Mouse (Mus musculus): Measurements from ENCODE around the gene Bmyc. TPM values are rescaled to one million over a fixed set of nuclear protein-coding genes. Genes with fewer than 3 reads are reported as not detected.

The Bmyc gene
- 29.8 and 34.7 TPM in 2 replicates for polyA plus RNA-seq (2012; ENCODE audit: insufficient read depth, insufficient read length, missing spikeins)

- peak within 1 kb of the TSS; percentile 79 for H3K4me3 ChIP-seq (ENCODE audit: insufficient read depth, low read length)
- peaks cover 11% of the 10 kb centered on the region for H3K4me1 ChIP-seq (ENCODE audit: control insufficient read depth, insufficient read depth, low read length)
- H3K27ac ChIP-seq (ENCODE audit: insufficient read depth, low read depth, low read length): peak within 1 kb of the TSS; percentile 27
- no peak for TF ChIP-seq POLR2A (IDR thresholded peaks at IDR 0.05; ENCODE audit: borderline replicate concordance, low read depth, low read length)
- peak; percentile 30; the same call in 1 of the 2 replicates for TF ChIP-seq CTCF (IDR thresholded peaks at IDR 0.05; ENCODE audit: low read depth, low read length)
These were observed at the start of gene Bmyc for GRCm38 (mm10) chr2:25706643-25707481. TSS of gene Bmyc (plus strand) at chr2:25706739.

- no peak for TF ChIP-seq POLR2A (IDR thresholded peaks at IDR 0.05; ENCODE audit: borderline replicate concordance, low read depth, low read length)
- TF ChIP-seq CTCF (IDR thresholded peaks at IDR 0.05; ENCODE audit: low read depth, low read length): no peak
- Histone ChIP-seq H3K4me1 (ENCODE audit: control insufficient read depth, insufficient read depth, low read length) (peaks cover 8% of the 10 kb centered on the region; the same call in 1 of the 2 replicates), H3K27ac (ENCODE audit: insufficient read depth, low read depth, low read length) (no peak overlapping the region), H3K4me3 (ENCODE audit: insufficient read depth, low read length) (no peak overlapping the region)
These were observed 49.3 kb upstream of the Bmyc start for GRCm38 (mm10) chr2:25657246-25657645.

GRCm38 (mm10) chr2:25657652-25658051 lies 48.9 kb upstream of the Bmyc start, which contains the start of gene Lcn5:
TSS of gene Lcn5 (plus strand) at chr2:25657952.
- Histone ChIP-seq H3K4me1 (ENCODE audit: control insufficient read depth, insufficient read depth, low read length) (peaks cover 8% of the 10 kb centered on the region; the same call in 1 of the 2 replicates), H3K27ac (ENCODE audit: insufficient read depth, low read depth, low read length) (no peak within 1 kb of the TSS), H3K4me3 (ENCODE audit: insufficient read depth, low read length) (no peak within 1 kb of the TSS)
- no peak for TF ChIP-seq CTCF (IDR thresholded peaks at IDR 0.05; ENCODE audit: low read depth, low read length)
- no peak for TF ChIP-seq POLR2A (IDR thresholded peaks at IDR 0.05; ENCODE audit: borderline replicate concordance, low read depth, low read length)

- Histone ChIP-seq H3K27ac (ENCODE audit: insufficient read depth, low read depth, low read length) (no peak overlapping the region), H3K4me1 (ENCODE audit: control insufficient read depth, insufficient read depth, low read length) (peaks cover 8% of the 10 kb centered on the region; the same call in 1 of the 2 replicates), H3K4me3 (ENCODE audit: insufficient read depth, low read length) (no peak overlapping the region)
- TF ChIP-seq CTCF (IDR thresholded peaks at IDR 0.05; ENCODE audit: low read depth, low read length): no peak
- no peak for TF ChIP-seq POLR2A (IDR thresholded peaks at IDR 0.05; ENCODE audit: borderline replicate concordance, low read depth, low read length)
These were observed 46.3 kb upstream of the Bmyc start for GRCm38 (mm10) chr2:25660279-25660678.

- peaks cover 8% of the 10 kb centered on the region; the same call in 1 of the 2 replicates for H3K4me1 ChIP-seq (ENCODE audit: control insufficient read depth, insufficient read depth, low read length)
- no peak overlapping the region for H3K4me3 ChIP-seq (ENCODE audit: insufficient read depth, low read length)
- TF ChIP-seq CTCF (IDR thresholded peaks at IDR 0.05; ENCODE audit: low read depth, low read length) (no peak), POLR2A (IDR thresholded peaks at IDR 0.05; ENCODE audit: borderline replicate concordance, low read depth, low read length) (no peak)
- H3K27ac ChIP-seq (ENCODE audit: insufficient read depth, low read depth, low read length): no peak overlapping the region
These were observed 45.1 kb upstream of the Bmyc start for GRCm38 (mm10) chr2:25661245-25661970.

- TF ChIP-seq POLR2A (IDR thresholded peaks at IDR 0.05; ENCODE audit: borderline replicate concordance, low read depth, low read length) (no peak), CTCF (IDR thresholded peaks at IDR 0.05; ENCODE audit: low read depth, low read length) (peak; percentile 49; the same call in 1 of the 2 replicates)
- H3K27ac ChIP-seq (ENCODE audit: insufficient read depth, low read depth, low read length): no peak overlapping the region
- H3K4me3 ChIP-seq (ENCODE audit: insufficient read depth, low read length): no peak overlapping the region
These were observed 43.0 kb upstream of the Bmyc start for GRCm38 (mm10) chr2:25663511-25663910.

GRCm38 (mm10) chr2:25664125-25664524 lies 42.4 kb upstream of the Bmyc start:
- Histone ChIP-seq H3K4me3 (ENCODE audit: insufficient read depth, low read length) (no peak overlapping the region), H3K4me1 (ENCODE audit: control insufficient read depth, insufficient read depth, low read length) (peaks cover 8% of the 10 kb centered on the region; the same call in 1 of the 2 replicates), H3K27ac (ENCODE audit: insufficient read depth, low read depth, low read length) (no peak overlapping the region)
- no peak for TF ChIP-seq CTCF (IDR thresholded peaks at IDR 0.05; ENCODE audit: low read depth, low read length)
- TF ChIP-seq POLR2A (IDR thresholded peaks at IDR 0.05; ENCODE audit: borderline replicate concordance, low read depth, low read length): no peak

More at GRCm38 (mm10) chr2:25663511-25663910, 43.0 kb upstream of the Bmyc start:
- H3K4me1 ChIP-seq (ENCODE audit: control insufficient read depth, insufficient read depth, low read length): peaks cover 8% of the 10 kb centered on the region; the same call in 1 of the 2 replicates

- Histone ChIP-seq H3K4me1 (ENCODE audit: control insufficient read depth, insufficient read depth, low read length) (peaks cover 2% of the 10 kb centered on the region; the same call in 1 of the 2 replicates), H3K4me3 (ENCODE audit: insufficient read depth, low read length) (no peak overlapping the region), H3K27ac (ENCODE audit: insufficient read depth, low read depth, low read length) (no peak overlapping the region)
- TF ChIP-seq POLR2A (IDR thresholded peaks at IDR 0.05; ENCODE audit: borderline replicate concordance, low read depth, low read length) (no peak), CTCF (IDR thresholded peaks at IDR 0.05; ENCODE audit: low read depth, low read length) (no peak)
These were observed 40.0 kb upstream of the Bmyc start for GRCm38 (mm10) chr2:25666516-25666915.

GRCm38 (mm10) chr2:25676486-25676885 lies 30.1 kb upstream of the Bmyc start, which contains the start of gene Lcn6:
TSS of gene Lcn6 (plus strand) at chr2:25676786.
- H3K4me3 ChIP-seq (ENCODE audit: insufficient read depth, low read length): no peak within 1 kb of the TSS
- TF ChIP-seq CTCF (IDR thresholded peaks at IDR 0.05; ENCODE audit: low read depth, low read length): no peak
- no peak within 1 kb of the TSS for H3K27ac ChIP-seq (ENCODE audit: insufficient read depth, low read depth, low read length)
- H3K4me1 ChIP-seq (ENCODE audit: control insufficient read depth, insufficient read depth, low read length): no peaks in the 10 kb centered on the region

All from bone marrow macrophage, adult 2 months (primary cell).